Mouse (Mus musculus) E14TG2a.4 (cell line): ENCODE measurements around the gene Gm20388.

Experiments
- CTCF ChIP-seq: conservative IDR thresholded peaks from 2 replicates; pipeline ENCODE4 v1.5.1; 2014; ENCODE audit warnings: low read length
- NANOG ChIP-seq: IDR thresholded peaks from 2 replicates; pipeline ENCODE4 v1.6.1; 2014; ENCODE audit warnings: borderline replicate concordance, low read length, mixed read lengths

- no peak for TF ChIP-seq CTCF
- no peak for TF ChIP-seq NANOG
Measured at GRCm38 (mm10) chr8:120693861-120694493, 783.3 kb downstream of the Gm20388 start.
